Mouse (Mus musculus) urinary bladder, adult 18-20 months (tissue): ENCODE results near the gene Dusp15.

ENCODE experiments used
- DNase-seq, 2 experiments: peaks; one replicate each; pipeline ENCODE4 v3.0.0; 2022; ENCODE audit warnings: low spot score in 2 of 2, mixed read lengths in 2 of 2

Gene Dusp15

GRCm38 (mm10) chr2:152906274-152907037 is 45.0 kb downstream of the Dusp15 start:
- no peak for DNase-seq

- DNase-seq, result no peak
Observed at GRCm38 (mm10) chr2:152905036-152905829, 46.3 kb downstream of the Dusp15 start.

GRCm38 (mm10) chr2:152904127-152904643 is 47.3 kb downstream of the Dusp15 start:
- no peak for DNase-seq

GRCm38 (mm10) chr2:152903586-152903985 is 47.9 kb downstream of the Dusp15 start:
- DNase-seq, result no peak

GRCm38 (mm10) chr2:152902658-152903057 is 48.8 kb downstream of the Dusp15 start:
- DNase-seq, result no peak

- DNase-seq, result no peak
Observed at GRCm38 (mm10) chr2:152901296-152901695, 50.2 kb downstream of the Dusp15 start.

GRCm38 (mm10) chr2:152899011-152899410 is 52.5 kb downstream of the Dusp15 start:
- no peak for DNase-seq

- DNase-seq, result no peak
Observed at GRCm38 (mm10) chr2:152896926-152897325, 54.6 kb downstream of the Dusp15 start.

- no peak for DNase-seq
Observed at GRCm38 (mm10) chr2:152895834-152896233, 55.7 kb downstream of the Dusp15 start.
